Mouse (Mus musculus) stomach, embryonic 14.5 days (tissue): ENCODE results near the gene Ddi2. TPM values are rescaled to one million over a fixed set of nuclear protein-coding genes. Genes with fewer than 3 reads are reported as not detected.
A peak's percentile ranks its signal among the peaks of the same experiment; 100 is the strongest.

Source experiments
- ATAC-seq: fragments of 200-750 bp; cut with Nextera tagmentation; 2 replicates; pipeline ENCODE4 v1.8.0; 2017; ENCODE audit warnings: low read depth, moderate TSS enrichment; ENCODE audit not compliant: insufficient number of reproducible peaks, insufficient read depth, low FRiP score
- H3K27ac ChIP-seq: fragments of 300-500 bp; sonication (generic); 2 replicates; pipeline ENCODE4 v1.5.1; 2014; ENCODE audit warnings: mild to moderate bottlenecking, low read length, moderate library complexity, mixed read lengths
- H3K27me3 ChIP-seq: fragments of 300-500 bp; sonication (generic); 2 replicates; pipeline ENCODE4 v1.6.1; 2014; ENCODE audit warnings: low read length, control low read depth, mixed read lengths; ENCODE audit not compliant: control insufficient read depth, insufficient read depth
- H3K36me3 ChIP-seq: fragments of 300-500 bp; sonication (generic); 2 replicates; pipeline ENCODE4 v1.6.1; 2014; ENCODE audit warnings: mild to moderate bottlenecking, control low read depth, low read length, moderate library complexity, mixed read lengths; ENCODE audit not compliant: control insufficient read depth, insufficient read depth
- H3K4me1 ChIP-seq: fragments of 300-500 bp; sonication (generic); 2 replicates; pipeline ENCODE4 v1.6.1; 2014; ENCODE audit warnings: low read length, control low read depth, mixed read lengths; ENCODE audit not compliant: control insufficient read depth, insufficient read depth
- H3K4me2 ChIP-seq: fragments of 300-500 bp; sonication (generic); replicated peaks from 2 replicates; pipeline ENCODE4 v1.6.1; 2014; ENCODE audit warnings: low read depth, low read length, control low read depth
- H3K4me3 ChIP-seq: fragments of 300-500 bp; sonication (generic); 2 replicates; pipeline ENCODE4 v1.5.1; 2014; ENCODE audit warnings: low read depth, low read length, control low read depth
- H3K9ac ChIP-seq: fragments of 300-500 bp; sonication (generic); replicated peaks from 2 replicates; pipeline ENCODE4 v1.6.1; 2014; ENCODE audit warnings: low read depth, mild to moderate bottlenecking, control low read depth, low read length, moderate library complexity, mixed read lengths
- H3K9me3 ChIP-seq: fragments of 300-500 bp; sonication (generic); 2 replicates; pipeline ENCODE4 v1.6.1; 2016; ENCODE audit warnings: low read depth, low read length, control low read depth; ENCODE audit not compliant: control insufficient read depth
- WGBS: fragments of 180-500 bp; shearing (Covaris S2); extraction: QIAGEN DNeasy Blood & Tissue Kit; methylation state at CpG from one replicate; pipeline ENCODE4 v1.1.7; 2014; 5-methylcytosine and 5-hydroxymethylcytosine counted together
- polyA plus RNA-seq: library from polyadenylated mRNA; unstranded; fragments of >200 nt; fragmentation: Nextera tagmentation; extraction: Ambion mirVana; gene quantifications from 2 replicates; pipeline ENCODE4 v1.2.1, GENCODE M21; 2014

The Ddi2 gene
- polyA plus RNA-seq, 1 experiment from 2014 or later: 19.6 TPM

- no peak for ATAC-seq
- peaks cover 78% of the 10 kb centered on the region for H3K36me3 ChIP-seq
- 89% methylated on average over 7 of the region's 7 CpGs for WGBS
Observed at GRCm38 (mm10) chr4:141708005-141708404, 15.2 kb downstream of the Ddi2 start.

GRCm38 (mm10) chr4:141705331-141705730 is 17.9 kb downstream of the Ddi2 start:
- WGBS: 79% methylated on average over 4 of the region's 4 CpGs
- ATAC-seq: peak; percentile 49; the same call in 1 of the 2 replicates

More at GRCm38 (mm10) chr4:141708005-141708404, 15.2 kb downstream of the Ddi2 start:
- Histone ChIP-seq H3K4me3 (no peak overlapping the region), H3K27me3 (no peaks in the 10 kb centered on the region), H3K4me2 (no peak overlapping the region), H3K9me3 (no peaks in the 10 kb centered on the region), H3K27ac (no peak overlapping the region), H3K4me1 (no peaks in the 10 kb centered on the region), H3K9ac (no peak overlapping the region)

GRCm38 (mm10) chr4:141704625-141705024 is 18.6 kb downstream of the Ddi2 start:
- Histone ChIP-seq H3K4me3 (no peak overlapping the region), H3K9ac (no peak overlapping the region), H3K27me3 (no peaks in the 10 kb centered on the region), H3K27ac (no peak overlapping the region), H3K9me3 (no peaks in the 10 kb centered on the region), H3K4me2 (no peak overlapping the region), H3K36me3 (peaks cover 92% of the 10 kb centered on the region), H3K4me1 (no peaks in the 10 kb centered on the region)
- ATAC-seq: no peak
- 97% methylated on average over 2 of the region's 2 CpGs for WGBS

More at GRCm38 (mm10) chr4:141705331-141705730, 17.9 kb downstream of the Ddi2 start:
- H3K4me3 ChIP-seq: no peak overlapping the region
- H3K27me3 ChIP-seq: no peaks in the 10 kb centered on the region
- no peaks in the 10 kb centered on the region for H3K9me3 ChIP-seq
- no peak overlapping the region for H3K9ac ChIP-seq
- peaks cover 89% of the 10 kb centered on the region for H3K36me3 ChIP-seq
- no peaks in the 10 kb centered on the region for H3K4me1 ChIP-seq
- no peak overlapping the region for H3K27ac ChIP-seq
- no peak overlapping the region for H3K4me2 ChIP-seq

GRCm38 (mm10) chr4:141694719-141695118 is 28.5 kb downstream of the Ddi2 start:
- Histone ChIP-seq H3K27me3 (no peaks in the 10 kb centered on the region), H3K27ac (no peak overlapping the region), H3K4me2 (no peak overlapping the region), H3K4me1 (no peaks in the 10 kb centered on the region), H3K9ac (no peak overlapping the region), H3K4me3 (no peak overlapping the region), H3K9me3 (no peaks in the 10 kb centered on the region), H3K36me3 (peaks cover 65% of the 10 kb centered on the region)
- 96% methylated on average over 8 of the region's 8 CpGs for whole genome bisulfite sequencing
- ATAC-seq: no peak

GRCm38 (mm10) chr4:141688505-141688904 is 34.7 kb downstream of the Ddi2 start:
- 84% methylated on average over 8 of the region's 8 CpGs for WGBS
- Histone ChIP-seq H3K36me3 (peaks cover 59% of the 10 kb centered on the region), H3K4me1 (no peaks in the 10 kb centered on the region), H3K9me3 (no peaks in the 10 kb centered on the region), H3K4me3 (no peak overlapping the region), H3K27me3 (no peaks in the 10 kb centered on the region), H3K27ac (no peak overlapping the region), H3K9ac (no peak overlapping the region), H3K4me2 (no peak overlapping the region)
- ATAC-seq: no peak

GRCm38 (mm10) chr4:141686525-141686924 is 36.7 kb downstream of the Ddi2 start:
- Histone ChIP-seq H3K9ac (no peak overlapping the region), H3K27ac (no peak overlapping the region), H3K4me2 (no peak overlapping the region), H3K27me3 (no peaks in the 10 kb centered on the region), H3K36me3 (peaks cover 55% of the 10 kb centered on the region), H3K4me1 (peaks cover 4% of the 10 kb centered on the region; the same call in 1 of the 2 replicates), H3K4me3 (no peak overlapping the region), H3K9me3 (no peaks in the 10 kb centered on the region)
- no peak for ATAC-seq
- 87% methylated on average over 8 of the region's 8 CpGs for WGBS

- H3K36me3 ChIP-seq: peaks cover 50% of the 10 kb centered on the region
- WGBS: 79% methylated on average over 3 of the region's 3 CpGs
- no peak for ATAC-seq
Observed at GRCm38 (mm10) chr4:141686093-141686492, 37.1 kb downstream of the Ddi2 start.

GRCm38 (mm10) chr4:141685499-141685898 is 37.7 kb downstream of the Ddi2 start, which contains the start of gene Rsc1a1:
TSS of gene Rsc1a1 (minus strand) at chr4:141685599.
- Histone ChIP-seq H3K27ac (no peak within 1 kb of the TSS), H3K36me3 (peaks cover 50% of the 10 kb centered on the region), H3K27me3 (no peaks in the 10 kb centered on the region)

More at GRCm38 (mm10) chr4:141686093-141686492, 37.1 kb downstream of the Ddi2 start:
- Histone ChIP-seq H3K4me2 (no peak overlapping the region), H3K4me3 (no peak overlapping the region), H3K27me3 (no peaks in the 10 kb centered on the region), H3K27ac (no peak overlapping the region), H3K9ac (no peak overlapping the region), H3K4me1 (peaks cover 4% of the 10 kb centered on the region; the same call in 1 of the 2 replicates), H3K9me3 (no peaks in the 10 kb centered on the region)

GRCm38 (mm10) chr4:141682706-141683230 is 40.5 kb downstream of the Ddi2 start:
- Histone ChIP-seq H3K27ac (no peak overlapping the region), H3K4me2 (no peak overlapping the region), H3K36me3 (peaks cover 46% of the 10 kb centered on the region), H3K4me3 (no peak overlapping the region), H3K4me1 (peaks cover 4% of the 10 kb centered on the region; the same call in 1 of the 2 replicates), H3K27me3 (no peaks in the 10 kb centered on the region), H3K9me3 (no peaks in the 10 kb centered on the region), H3K9ac (no peak overlapping the region)
- ATAC-seq: no peak
- WGBS: 68% methylated on average over 12 of the region's 12 CpGs

More at GRCm38 (mm10) chr4:141685499-141685898, 37.7 kb downstream of the Ddi2 start, which contains the start of gene Rsc1a1:
- no peak for ATAC-seq
- Histone ChIP-seq H3K4me3 (no peak within 1 kb of the TSS), H3K9me3 (no peaks in the 10 kb centered on the region), H3K9ac (no peak within 1 kb of the TSS), H3K4me1 (peaks cover 4% of the 10 kb centered on the region; the same call in 1 of the 2 replicates), H3K4me2 (no peak within 1 kb of the TSS)
- 94% methylated on average over 6 of the region's 6 CpGs for WGBS
